Mouse (Mus musculus) cortical plate, adult 2 months (tissue): ENCODE measurements at regions not wholly inside any gene's neighbourhood (a gene's known extent, or its start where the extent isn't known, plus 50 kb on each side); places are given as distances from the start of the nearest gene placed in this dataset.

Source experiments
- CTCF ChIP-seq: fragments of 200-500 bp; IDR thresholded peaks from 2 replicates; pipeline ENCODE4 v1.5.1; 2011; ENCODE audit warnings: mild to moderate bottlenecking, control low read depth, low read length; ENCODE audit not compliant: insufficient read depth; ENCODE audit errors: extremely low read depth
- POLR2A ChIP-seq: fragments of 200-500 bp; IDR thresholded peaks from 2 replicates; pipeline ENCODE4 v1.6.1; 2011; ENCODE audit warnings: mild to moderate bottlenecking, low read length, control low read depth; ENCODE audit not compliant: insufficient read depth; ENCODE audit errors: extremely low read depth

- no peak for TF ChIP-seq CTCF
- TF ChIP-seq POLR2A, result no peak
Observed at GRCm38 (mm10) chr5:99111755-99112154, 74.6 kb upstream of the Prkg2 start.
